Mouse (Mus musculus): ENCODE measurements at regions not wholly inside any gene's neighbourhood (a gene's known extent, or its start where the extent isn't known, plus 50 kb on each side); places are given as distances from the start of the nearest gene placed in this dataset.

DNA sequence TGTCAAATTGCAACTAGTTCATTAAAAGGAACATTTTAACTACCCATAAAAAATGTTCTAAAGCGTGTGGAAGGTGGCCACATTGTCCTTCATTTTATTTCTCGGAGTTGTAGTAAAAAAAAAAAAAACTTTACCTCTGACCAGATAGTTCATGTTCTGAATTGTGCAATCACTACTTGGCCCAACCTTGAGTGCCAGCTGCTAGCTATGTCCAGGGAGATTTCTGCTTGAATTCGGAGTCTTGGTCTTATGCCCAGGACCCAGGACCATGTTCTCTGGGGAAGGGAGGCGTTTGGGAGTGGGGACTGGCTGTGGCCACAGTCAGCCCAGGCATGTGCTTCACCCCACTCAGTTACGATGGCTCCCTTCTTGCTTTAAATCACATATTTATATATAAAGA, 54.9 kb upstream of the Atp1b3 start:
- DNase-seq, result no peak

DNA sequence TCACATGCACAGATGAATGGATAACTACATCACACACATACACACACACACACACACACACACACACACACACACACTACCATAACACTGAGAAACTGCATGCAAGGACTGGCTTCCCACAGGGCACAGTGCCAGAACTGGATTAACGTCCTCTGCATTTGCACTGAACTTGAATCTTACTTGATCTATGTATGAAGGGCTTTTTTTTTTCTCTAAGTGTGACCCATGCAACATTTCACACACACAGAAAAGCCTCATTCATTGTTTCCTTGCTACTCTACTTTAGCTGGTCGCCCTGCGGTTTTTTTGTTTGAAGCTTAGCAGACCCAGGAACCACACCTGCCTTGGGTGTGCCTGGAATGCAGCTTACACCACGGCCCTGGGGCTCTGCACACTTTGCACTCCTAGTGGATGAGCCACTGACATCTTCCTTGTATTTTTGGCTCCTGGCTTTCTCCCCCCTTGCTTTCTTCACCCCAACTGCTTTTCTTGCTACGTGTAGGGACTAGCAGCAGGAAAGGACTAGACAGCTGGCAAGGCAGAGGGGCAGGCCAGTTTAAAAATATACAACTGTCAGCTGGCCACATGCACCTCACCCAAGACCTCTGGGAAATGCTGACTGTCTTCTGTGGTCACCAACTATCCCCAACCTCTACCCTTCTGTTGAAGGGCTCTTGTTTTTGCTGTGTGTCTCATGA, 51.8 kb upstream of the Atp1b3 start:
- peak; percentile 15 for DNase-seq
